Mouse (Mus musculus) fibroblast of lung, adult 2 months (primary cell): ENCODE measurements around the gene Col4a3.

Experiments used
- DNase-seq: peaks from one replicate; pipeline ENCODE4 v3.0.0-alpha.2; 2011; ENCODE audit warnings: low read depth

The Col4a3 gene

GRCm38 (mm10) chr1:82586713-82587399 is at the start of gene Col4a3, which contains the start of gene Col4a4:
Gene Col4a3 (plus strand): TSS chr1:82586921.
Gene Col4a4 (minus strand): TSS chr1:82586849.
- DNase-seq: no peak

- DNase-seq: no peak
Measured at GRCm38 (mm10) chr1:82537848-82538247, 48.9 kb upstream of the Col4a3 start.

- DNase-seq: no peak
Measured at GRCm38 (mm10) chr1:82540056-82540455, 46.7 kb upstream of the Col4a3 start.

GRCm38 (mm10) chr1:82543934-82544333 is 42.8 kb upstream of the Col4a3 start:
- no peak for DNase-seq

- DNase-seq: no peak
Measured at GRCm38 (mm10) chr1:82544419-82545185, 42.1 kb upstream of the Col4a3 start.

GRCm38 (mm10) chr1:82545199-82545960 is 41.3 kb upstream of the Col4a3 start:
- DNase-seq: no peak

- no peak for DNase-seq
Measured at GRCm38 (mm10) chr1:82554443-82554850, 32.3 kb upstream of the Col4a3 start.

- DNase-seq: no peak
Measured at GRCm38 (mm10) chr1:82554889-82555288, 31.8 kb upstream of the Col4a3 start.

GRCm38 (mm10) chr1:82560223-82560622 is 26.5 kb upstream of the Col4a3 start:
- DNase-seq: no peak

GRCm38 (mm10) chr1:82569405-82569804 is 17.3 kb upstream of the Col4a3 start:
- DNase-seq: no peak

- no peak for DNase-seq
Measured at GRCm38 (mm10) chr1:82571758-82572157, 15.0 kb upstream of the Col4a3 start.

- no peak for DNase-seq
Measured at GRCm38 (mm10) chr1:82575681-82576080, 11.0 kb upstream of the Col4a3 start.

GRCm38 (mm10) chr1:82576182-82576581 is 10.5 kb upstream of the Col4a3 start:
- DNase-seq: no peak

- no peak for DNase-seq
Measured at GRCm38 (mm10) chr1:82577339-82577738, 9.4 kb upstream of the Col4a3 start.

- no peak for DNase-seq
Measured at GRCm38 (mm10) chr1:82577915-82578314, 8.8 kb upstream of the Col4a3 start.

GRCm38 (mm10) chr1:82578320-82578719 is 8.4 kb upstream of the Col4a3 start:
- no peak for DNase-seq

GRCm38 (mm10) chr1:82585981-82586380 is 740 bp upstream of the Col4a3 start:
- no peak for DNase-seq

- DNase-seq: no peak
Measured at GRCm38 (mm10) chr1:82590266-82590665, 3.5 kb downstream of the Col4a3 start.

- DNase-seq: no peak
Measured at GRCm38 (mm10) chr1:82596864-82597596, 10.3 kb downstream of the Col4a3 start.

GRCm38 (mm10) chr1:82603198-82603950 is 16.7 kb downstream of the Col4a3 start:
- DNase-seq: no peak

GRCm38 (mm10) chr1:82605347-82605746 is 18.6 kb downstream of the Col4a3 start:
- no peak for DNase-seq
